Mouse (Mus musculus) liver, embryonic 15.5 days (tissue): ENCODE results near the gene Slc6a6. TPM values are rescaled to one million over a fixed set of nuclear protein-coding genes. Genes with fewer than 3 reads are reported as not detected.

Experiments
- ATAC-seq: fragments of 200-750 bp; cut with Nextera tagmentation; 2 replicates; pipeline ENCODE4 v1.8.0; 2017; ENCODE audit warnings: moderate number of reproducible peaks, mild to moderate bottlenecking, moderate library complexity; ENCODE audit not compliant: insufficient read depth
- H3K27ac ChIP-seq: fragments of 300-500 bp; sonication (generic); replicated peaks from 2 replicates; pipeline ENCODE4 v1.5.1; 2015; ENCODE audit warnings: mild to moderate bottlenecking, inconsistent platforms
- H3K27me3 ChIP-seq: fragments of 300-500 bp; sonication (generic); 2 replicates; pipeline ENCODE4 v1.6.1; 2015; ENCODE audit warnings: mild to moderate bottlenecking, inconsistent platforms
- H3K36me3 ChIP-seq: fragments of 300-500 bp; sonication (generic); replicated peaks from 2 replicates; pipeline ENCODE4 v1.6.1; 2015; ENCODE audit warnings: moderate library complexity, mild to moderate bottlenecking, inconsistent platforms
- H3K4me1 ChIP-seq: fragments of 300-500 bp; sonication (generic); replicated peaks from 2 replicates; pipeline ENCODE4 v1.6.1; 2015; ENCODE audit warnings: inconsistent platforms
- H3K4me2 ChIP-seq: fragments of 300-500 bp; sonication (generic); 2 replicates; pipeline ENCODE4 v1.6.1; 2015; ENCODE audit warnings: moderate library complexity, mild to moderate bottlenecking, inconsistent platforms
- H3K4me3 ChIP-seq: fragments of 300-500 bp; sonication (generic); replicated peaks from 2 replicates; pipeline ENCODE4 v1.5.1; 2015; ENCODE audit warnings: mild to moderate bottlenecking, inconsistent platforms
- H3K9ac ChIP-seq: fragments of 300-500 bp; sonication (generic); 2 replicates; pipeline ENCODE4 v1.6.1; 2015; ENCODE audit warnings: moderate library complexity, mild to moderate bottlenecking, inconsistent platforms
- H3K9me3 ChIP-seq: fragments of 300-500 bp; sonication (generic); replicated peaks from 2 replicates; pipeline ENCODE4 v1.6.1; 2016; ENCODE audit warnings: inconsistent platforms
- WGBS: fragments of 180-500 bp; shearing (Covaris S2); methylation state at CpG from one replicate; pipeline ENCODE4 v1.1.7; 2015; ENCODE audit warnings: mixed read lengths; ENCODE audit not compliant: insufficient replicate concordance; 5-methylcytosine and 5-hydroxymethylcytosine counted together
- polyA plus RNA-seq: library from polyadenylated mRNA; unstranded; fragments of >200 nt; fragmentation: Nextera tagmentation; extraction: Ambion mirVana; gene quantifications from 2 replicates; pipeline ENCODE4 v1.2.1, GENCODE M21; 2015

Gene Slc6a6
- polyA plus RNA-seq, 1 experiment from 2014 or later, result 20.1 TPM

GRCm38 (mm10) chr6:91728939-91729619 lies 45.2 kb downstream of the Slc6a6 start:
- Histone ChIP-seq H3K36me3 (peaks cover 66% of the 10 kb centered on the region), H3K27me3 (no peaks in the 10 kb centered on the region)
- WGBS, result 59% methylated on average over 6 of the region's 6 CpGs

GRCm38 (mm10) chr6:91729677-91730127 lies 45.8 kb downstream of the Slc6a6 start:
- H3K4me3 ChIP-seq, result no peak overlapping the region
- H3K4me1 ChIP-seq, result peaks cover 4% of the 10 kb centered on the region; the same call in 1 of the 2 replicates
- no peak for ATAC-seq
- no peak overlapping the region for H3K9ac ChIP-seq
- H3K4me2 ChIP-seq, result no peak overlapping the region
- H3K27me3 ChIP-seq, result no peaks in the 10 kb centered on the region
- H3K36me3 ChIP-seq, result peaks cover 60% of the 10 kb centered on the region
- no peak overlapping the region for H3K27ac ChIP-seq
- H3K9me3 ChIP-seq, result no peaks in the 10 kb centered on the region
- WGBS, result 78% methylated on average over 12 of the region's 12 CpGs

More at GRCm38 (mm10) chr6:91728939-91729619, 45.2 kb downstream of the Slc6a6 start:
- H3K4me3 ChIP-seq, result no peak overlapping the region
- no peak for ATAC-seq
- H3K4me1 ChIP-seq, result peaks cover 4% of the 10 kb centered on the region; the same call in 1 of the 2 replicates
- no peak overlapping the region for H3K4me2 ChIP-seq
- H3K9me3 ChIP-seq, result no peaks in the 10 kb centered on the region
- H3K27ac ChIP-seq, result no peak overlapping the region
- H3K9ac ChIP-seq, result no peak overlapping the region

- no peak overlapping the region for H3K4me3 ChIP-seq
- H3K4me2 ChIP-seq, result no peak overlapping the region
- H3K36me3 ChIP-seq, result peaks cover 62% of the 10 kb centered on the region
- no peak for ATAC-seq
- no peaks in the 10 kb centered on the region for H3K27me3 ChIP-seq
- WGBS, result 78% methylated on average over 11 of the region's 11 CpGs
- no peak overlapping the region for H3K9ac ChIP-seq
- H3K27ac ChIP-seq, result no peak overlapping the region
- peaks cover 7% of the 10 kb centered on the region; the same call in 1 of the 2 replicates for H3K4me1 ChIP-seq
- H3K9me3 ChIP-seq, result no peaks in the 10 kb centered on the region
Observed at GRCm38 (mm10) chr6:91732138-91732537, 48.3 kb downstream of the Slc6a6 start.

GRCm38 (mm10) chr6:91736471-91736870 lies 52.6 kb downstream of the Slc6a6 start:
- Histone ChIP-seq H3K4me3 (no peak overlapping the region), H3K9ac (no peak overlapping the region), H3K27me3 (no peaks in the 10 kb centered on the region), H3K9me3 (no peaks in the 10 kb centered on the region), H3K4me2 (no peak overlapping the region), H3K4me1 (peaks cover 10% of the 10 kb centered on the region; the same call in 1 of the 2 replicates), H3K36me3 (peaks cover 58% of the 10 kb centered on the region), H3K27ac (peak overlapping the region; percentile 11; the same call in 1 of the 2 replicates)
- WGBS, result 53% methylated on average over 5 of the region's 5 CpGs
- peak; percentile 60 for ATAC-seq

GRCm38 (mm10) chr6:91737451-91737850 lies 53.6 kb downstream of the Slc6a6 start:
- Histone ChIP-seq H3K36me3 (peaks cover 68% of the 10 kb centered on the region), H3K4me1 (peaks cover 10% of the 10 kb centered on the region; the same call in 1 of the 2 replicates), H3K9me3 (no peaks in the 10 kb centered on the region), H3K4me2 (no peak overlapping the region), H3K4me3 (no peak overlapping the region), H3K27me3 (no peaks in the 10 kb centered on the region), H3K27ac (no peak overlapping the region), H3K9ac (no peak overlapping the region)
- 76% methylated on average over 7 of the region's 7 CpGs for WGBS
- no peak for ATAC-seq

- H3K4me2 ChIP-seq, result no peak overlapping the region
- WGBS, result 54% methylated on average over 5 of the region's 5 CpGs
- H3K27me3 ChIP-seq, result no peaks in the 10 kb centered on the region
- H3K4me1 ChIP-seq, result peaks cover 10% of the 10 kb centered on the region; the same call in 1 of the 2 replicates
- H3K9me3 ChIP-seq, result no peaks in the 10 kb centered on the region
- H3K27ac ChIP-seq, result no peak overlapping the region
- no peak overlapping the region for H3K4me3 ChIP-seq
- H3K36me3 ChIP-seq, result peaks cover 69% of the 10 kb centered on the region
- no peak overlapping the region for H3K9ac ChIP-seq
- no peak for ATAC-seq
Observed at GRCm38 (mm10) chr6:91738058-91738457, 54.2 kb downstream of the Slc6a6 start.

- H3K4me2 ChIP-seq, result no peak overlapping the region
- WGBS, result 51% methylated on average over 11 of the region's 11 CpGs
- no peaks in the 10 kb centered on the region for H3K27me3 ChIP-seq
- H3K9ac ChIP-seq, result no peak overlapping the region
- H3K9me3 ChIP-seq, result no peaks in the 10 kb centered on the region
- no peak overlapping the region for H3K4me3 ChIP-seq
- ATAC-seq, result no peak
- no peak overlapping the region for H3K27ac ChIP-seq
- peaks cover 3% of the 10 kb centered on the region; the same call in 1 of the 2 replicates for H3K4me1 ChIP-seq
- H3K36me3 ChIP-seq, result peaks cover 66% of the 10 kb centered on the region
Observed at GRCm38 (mm10) chr6:91741046-91741445, 57.2 kb downstream of the Slc6a6 start.

- Histone ChIP-seq H3K27ac (no peak overlapping the region), H3K9me3 (no peaks in the 10 kb centered on the region), H3K9ac (no peak overlapping the region), H3K27me3 (no peaks in the 10 kb centered on the region), H3K4me1 (peaks cover 2% of the 10 kb centered on the region; the same call in 1 of the 2 replicates), H3K4me2 (no peak overlapping the region), H3K4me3 (no peak overlapping the region), H3K36me3 (peaks cover 59% of the 10 kb centered on the region)
- 66% methylated on average over 3 of the region's 3 CpGs for WGBS
- no peak for ATAC-seq
Observed at GRCm38 (mm10) chr6:91742466-91742865, 58.6 kb downstream of the Slc6a6 start.

GRCm38 (mm10) chr6:91742995-91743394 lies 59.1 kb downstream of the Slc6a6 start:
- H3K36me3 ChIP-seq, result peaks cover 60% of the 10 kb centered on the region
- 77% methylated on average over 8 of the region's 8 CpGs for whole genome bisulfite sequencing
- H3K4me3 ChIP-seq, result no peak overlapping the region
- no peaks in the 10 kb centered on the region for H3K9me3 ChIP-seq
- H3K27me3 ChIP-seq, result no peaks in the 10 kb centered on the region
- H3K4me2 ChIP-seq, result no peak overlapping the region
- H3K4me1 ChIP-seq, result no peaks in the 10 kb centered on the region
- no peak for ATAC-seq
- no peak overlapping the region for H3K9ac ChIP-seq
- no peak overlapping the region for H3K27ac ChIP-seq

GRCm38 (mm10) chr6:91743886-91744285 lies 60.0 kb downstream of the Slc6a6 start:
- 68% methylated on average over 4 of the region's 4 CpGs for WGBS
- H3K36me3 ChIP-seq, result peaks cover 67% of the 10 kb centered on the region
- ATAC-seq, result no peak
- H3K27me3 ChIP-seq, result no peaks in the 10 kb centered on the region
- H3K4me3 ChIP-seq, result no peak overlapping the region
- H3K9ac ChIP-seq, result no peak overlapping the region
- H3K4me1 ChIP-seq, result no peaks in the 10 kb centered on the region
- no peak overlapping the region for H3K27ac ChIP-seq
- H3K9me3 ChIP-seq, result no peaks in the 10 kb centered on the region
- no peak overlapping the region for H3K4me2 ChIP-seq

GRCm38 (mm10) chr6:91745246-91745645 lies 61.4 kb downstream of the Slc6a6 start:
- no peak overlapping the region for H3K4me3 ChIP-seq
- H3K9me3 ChIP-seq, result no peaks in the 10 kb centered on the region
- WGBS, result 72% methylated on average over 3 of the region's 3 CpGs
- no peak overlapping the region for H3K27ac ChIP-seq
- H3K36me3 ChIP-seq, result peaks cover 66% of the 10 kb centered on the region
- H3K9ac ChIP-seq, result no peak overlapping the region
- H3K4me2 ChIP-seq, result no peak overlapping the region
- no peak for ATAC-seq
- no peaks in the 10 kb centered on the region for H3K4me1 ChIP-seq
- H3K27me3 ChIP-seq, result no peaks in the 10 kb centered on the region
